Mouse (Mus musculus) limb, embryonic 15.5 days (tissue): ENCODE measurements around the gene Alk. TPM values are rescaled to one million over a fixed set of nuclear protein-coding genes. Genes with fewer than 3 reads are reported as not detected.

Experiments
- ATAC-seq: fragments of 200-750 bp; cut with Nextera tagmentation; 2 replicates; pipeline ENCODE4 v1.8.0; 2017; ENCODE audit warnings: low read depth, moderate TSS enrichment; ENCODE audit not compliant: insufficient number of reproducible peaks, low FRiP score, low TSS enrichment
- H3K27ac ChIP-seq: fragments of 300-500 bp; sonication (generic); 2 replicates; pipeline ENCODE4 v1.5.1; 2015; ENCODE audit warnings: moderate library complexity, mild to moderate bottlenecking, inconsistent platforms
- H3K27me3 ChIP-seq: fragments of 300-500 bp; sonication (generic); 2 replicates; pipeline ENCODE4 v1.6.1; 2015; ENCODE audit warnings: inconsistent platforms
- H3K36me3 ChIP-seq: fragments of 300-500 bp; sonication (generic); 2 replicates; pipeline ENCODE4 v1.6.1; 2015; ENCODE audit warnings: inconsistent platforms
- H3K4me1 ChIP-seq: fragments of 300-500 bp; sonication (generic); 2 replicates; pipeline ENCODE4 v1.6.1; 2015; ENCODE audit warnings: inconsistent platforms
- H3K4me2 ChIP-seq: fragments of 300-500 bp; sonication (generic); 2 replicates; pipeline ENCODE4 v1.6.1; 2015; ENCODE audit warnings: mild to moderate bottlenecking, inconsistent platforms
- H3K4me3 ChIP-seq: fragments of 300-500 bp; sonication (generic); 2 replicates; pipeline ENCODE4 v1.5.1; 2015; ENCODE audit warnings: mild to moderate bottlenecking, inconsistent platforms
- H3K9ac ChIP-seq: fragments of 300-500 bp; sonication (generic); 2 replicates; pipeline ENCODE4 v1.6.1; 2015; ENCODE audit warnings: inconsistent platforms
- H3K9me3 ChIP-seq: fragments of 300-500 bp; sonication (generic); 2 replicates; pipeline ENCODE4 v1.6.1; 2016; ENCODE audit warnings: inconsistent platforms
- WGBS: fragments of 180-500 bp; shearing (Covaris S2); methylation state at CpG from one replicate; pipeline ENCODE4 v1.1.7; 2015; 5-methylcytosine and 5-hydroxymethylcytosine counted together
- polyA plus RNA-seq: library from polyadenylated mRNA; unstranded; fragments of >200 nt; fragmentation: Nextera tagmentation; extraction: Ambion mirVana; gene quantifications from 2 replicates; pipeline ENCODE4 v1.2.1, GENCODE M21; 2015

Alk gene
- polyA plus RNA-seq, 1 experiment from 2014 or later = 0.50 TPM

GRCm38 (mm10) chr17:71870641-71871040, 733.8 kb downstream of the Alk start:
- no peak overlapping the region for H3K27ac ChIP-seq
- peaks cover 7% of the 10 kb centered on the region; the same call in 1 of the 2 replicates for H3K27me3 ChIP-seq
- no peaks in the 10 kb centered on the region for H3K36me3 ChIP-seq
- ATAC-seq = no peak
- H3K9me3 ChIP-seq = no peaks in the 10 kb centered on the region
- 73% methylated on average over 1 of the region's 1 CpGs for WGBS
- peaks cover 9% of the 10 kb centered on the region; the same call in 1 of the 2 replicates for H3K4me1 ChIP-seq
- no peak overlapping the region for H3K9ac ChIP-seq
- no peak overlapping the region for H3K4me2 ChIP-seq
- H3K4me3 ChIP-seq = no peak overlapping the region

DNA sequence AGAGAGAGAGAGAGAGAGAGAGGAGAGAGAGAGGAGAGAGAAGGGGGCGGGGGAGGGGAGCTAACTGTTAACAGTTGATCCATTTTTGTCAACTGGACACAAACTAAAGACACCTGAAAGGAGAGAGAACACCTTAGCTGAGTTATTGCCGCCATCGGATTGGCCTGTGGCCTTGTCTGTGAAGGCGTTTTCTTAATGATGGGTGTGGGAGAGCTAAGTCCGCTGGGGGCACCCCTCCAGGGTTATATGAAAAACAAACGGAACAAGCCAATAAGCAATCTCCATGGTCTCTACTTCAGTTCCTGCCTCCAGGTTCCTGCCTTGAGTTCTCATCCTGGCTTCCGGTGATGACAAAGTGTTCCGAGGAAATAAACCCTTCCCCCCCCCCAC, 734.2 kb downstream of the Alk start:
- Histone ChIP-seq H3K9me3 (no peaks in the 10 kb centered on the region), H3K27me3 (peaks cover 7% of the 10 kb centered on the region; the same call in 1 of the 2 replicates), H3K4me3 (no peak overlapping the region), H3K4me1 (peaks cover 9% of the 10 kb centered on the region; the same call in 1 of the 2 replicates), H3K36me3 (no peaks in the 10 kb centered on the region), H3K27ac (no peak overlapping the region), H3K9ac (no peak overlapping the region), H3K4me2 (no peak overlapping the region)
- ATAC-seq = no peak
- 78% methylated on average over 8 of the region's 8 CpGs for WGBS

GRCm38 (mm10) chr17:71869372-71870231, 734.8 kb downstream of the Alk start:
- peak overlapping the region; percentile 51 for H3K4me3 ChIP-seq
- H3K9me3 ChIP-seq = no peaks in the 10 kb centered on the region
- H3K27me3 ChIP-seq = peaks cover 7% of the 10 kb centered on the region; the same call in 1 of the 2 replicates
- WGBS = 6% methylated on average over 60 of the region's 60 CpGs
- H3K27ac ChIP-seq = no peak overlapping the region
- peak overlapping the region; percentile 40 for H3K9ac ChIP-seq
- H3K36me3 ChIP-seq = no peaks in the 10 kb centered on the region
- ATAC-seq = 0 out of 2 replicates have a peak, but pooled peaks have one; percentile 68
- peak overlapping the region; percentile 93 for H3K4me2 ChIP-seq
- H3K4me1 ChIP-seq = peaks cover 9% of the 10 kb centered on the region; the same call in 1 of the 2 replicates

DNA sequence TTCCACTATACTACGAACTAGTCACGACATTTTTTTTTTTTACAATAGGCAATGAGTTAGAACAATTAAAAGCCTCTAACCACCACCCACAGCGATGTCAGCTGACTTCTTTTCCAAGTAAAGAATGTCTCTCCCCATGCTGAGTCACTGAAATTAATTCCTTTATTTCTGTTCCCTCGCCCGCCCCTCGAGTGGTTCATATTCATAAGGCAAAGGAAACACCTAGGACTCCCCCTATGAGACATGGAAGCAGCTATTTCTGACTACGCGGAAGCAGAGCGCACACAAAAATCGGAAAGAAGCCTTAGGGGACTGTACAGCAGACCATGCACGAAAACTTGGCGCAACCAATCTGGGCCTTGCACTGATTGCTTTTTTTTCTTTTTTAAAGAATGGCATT, 735.6 kb downstream of the Alk start:
- Histone ChIP-seq H3K9me3 (no peaks in the 10 kb centered on the region), H3K4me2 (no peak overlapping the region), H3K27ac (no peak overlapping the region), H3K9ac (no peak overlapping the region), H3K4me3 (no peak overlapping the region), H3K4me1 (peaks cover 9% of the 10 kb centered on the region; the same call in 1 of the 2 replicates), H3K27me3 (peaks cover 7% of the 10 kb centered on the region; the same call in 1 of the 2 replicates), H3K36me3 (no peaks in the 10 kb centered on the region)
- no peak for ATAC-seq
- 77% methylated on average over 12 of the region's 12 CpGs for WGBS

DNA sequence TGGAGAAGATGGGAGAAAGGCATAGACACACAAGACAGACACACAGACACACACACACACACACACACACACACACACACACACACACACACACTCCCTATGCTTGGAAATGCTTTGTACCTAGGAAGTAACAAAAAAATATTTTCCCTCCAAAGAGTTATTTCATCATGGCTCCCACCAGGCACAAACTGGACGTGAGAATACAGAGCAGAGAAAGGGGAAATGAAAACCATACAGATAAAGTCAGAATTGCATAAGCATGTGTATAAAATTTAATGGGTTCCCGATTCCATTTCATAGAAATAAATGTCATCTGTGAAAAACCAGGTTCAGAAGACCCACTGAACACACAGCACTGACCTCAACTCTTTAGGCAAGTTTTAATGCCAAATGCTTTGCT, 736.5 kb downstream of the Alk start:
- no peak overlapping the region for H3K9ac ChIP-seq
- no peak overlapping the region for H3K4me3 ChIP-seq
- no peaks in the 10 kb centered on the region for H3K36me3 ChIP-seq
- no peak overlapping the region for H3K27ac ChIP-seq
- H3K4me1 ChIP-seq = peaks cover 9% of the 10 kb centered on the region; the same call in 1 of the 2 replicates
- no peaks in the 10 kb centered on the region for H3K9me3 ChIP-seq
- 61% methylated on average over 2 of the region's 2 CpGs for WGBS
- ATAC-seq = no peak
- no peak overlapping the region for H3K4me2 ChIP-seq
- H3K27me3 ChIP-seq = peaks cover 7% of the 10 kb centered on the region; the same call in 1 of the 2 replicates

GRCm38 (mm10) chr17:71865437-71865836, 739.0 kb downstream of the Alk start:
- Histone ChIP-seq H3K4me3 (no peak overlapping the region), H3K9me3 (no peaks in the 10 kb centered on the region), H3K4me1 (peaks cover 9% of the 10 kb centered on the region; the same call in 1 of the 2 replicates), H3K27me3 (peaks cover 7% of the 10 kb centered on the region; the same call in 1 of the 2 replicates), H3K4me2 (no peak overlapping the region), H3K9ac (no peak overlapping the region), H3K36me3 (no peaks in the 10 kb centered on the region), H3K27ac (no peak overlapping the region)
- WGBS = 61% methylated on average over 5 of the region's 5 CpGs
- ATAC-seq = no peak

- Histone ChIP-seq H3K9ac (no peak overlapping the region), H3K27me3 (no peaks in the 10 kb centered on the region), H3K27ac (no peak overlapping the region), H3K4me3 (no peak overlapping the region), H3K36me3 (no peaks in the 10 kb centered on the region; the same call in 1 of the 2 replicates), H3K4me1 (0 out of 2 replicates have a peak, but pooled peaks cover 2% of the 10 kb centered on the region), H3K9me3 (no peaks in the 10 kb centered on the region), H3K4me2 (no peak overlapping the region)
- WGBS = 84% methylated on average over 8 of the region's 8 CpGs
- ATAC-seq = no peak
Measured at GRCm38 (mm10) chr17:71864039-71864438, 740.4 kb downstream of the Alk start.

- WGBS = 81% methylated on average over 4 of the region's 4 CpGs
- no peak overlapping the region for H3K9ac ChIP-seq
Measured at GRCm38 (mm10) chr17:71862895-71863294, 741.5 kb downstream of the Alk start.

GRCm38 (mm10) chr17:71862184-71862583, 742.2 kb downstream of the Alk start:
- Histone ChIP-seq H3K36me3 (no peaks in the 10 kb centered on the region; the same call in 1 of the 2 replicates), H3K9ac (no peak overlapping the region), H3K27ac (no peak overlapping the region), H3K9me3 (no peaks in the 10 kb centered on the region), H3K4me3 (no peak overlapping the region), H3K4me2 (no peak overlapping the region), H3K4me1 (no peaks in the 10 kb centered on the region), H3K27me3 (no peaks in the 10 kb centered on the region)
- ATAC-seq = no peak
- 76% methylated on average over 3 of the region's 3 CpGs for WGBS

More at GRCm38 (mm10) chr17:71862895-71863294, 741.5 kb downstream of the Alk start:
- Histone ChIP-seq H3K27ac (no peak overlapping the region), H3K4me3 (no peak overlapping the region), H3K4me2 (no peak overlapping the region), H3K36me3 (no peaks in the 10 kb centered on the region; the same call in 1 of the 2 replicates), H3K27me3 (no peaks in the 10 kb centered on the region), H3K9me3 (no peaks in the 10 kb centered on the region), H3K4me1 (no peaks in the 10 kb centered on the region)
- ATAC-seq = no peak

- Histone ChIP-seq H3K36me3 (peaks cover 5% of the 10 kb centered on the region), H3K9me3 (no peaks in the 10 kb centered on the region), H3K4me1 (peaks cover 4% of the 10 kb centered on the region; the same call in 1 of the 2 replicates), H3K4me2 (no peak overlapping the region), H3K27ac (no peak overlapping the region), H3K4me3 (no peak overlapping the region), H3K9ac (no peak overlapping the region), H3K27me3 (no peaks in the 10 kb centered on the region)
- WGBS = 84% methylated on average over 3 of the region's 3 CpGs
- ATAC-seq = no peak
Measured at GRCm38 (mm10) chr17:71831960-71832359, 772.5 kb downstream of the Alk start.

GRCm38 (mm10) chr17:71828647-71829414, 775.6 kb downstream of the Alk start:
- WGBS = 50% methylated on average over 12 of the region's 12 CpGs
- Histone ChIP-seq H3K9me3 (no peaks in the 10 kb centered on the region), H3K27me3 (no peaks in the 10 kb centered on the region), H3K4me2 (no peak overlapping the region), H3K9ac (no peak overlapping the region), H3K36me3 (peaks cover 6% of the 10 kb centered on the region; the same call in 1 of the 2 replicates), H3K4me3 (no peak overlapping the region), H3K27ac (no peak overlapping the region), H3K4me1 (peaks cover 4% of the 10 kb centered on the region; the same call in 1 of the 2 replicates)
- ATAC-seq = no peak
